Mouse (Mus musculus) thymus, adult 2 months (tissue): ENCODE measurements around the gene Astn1. TPM values are rescaled to one million over a fixed set of nuclear protein-coding genes. Genes with fewer than 3 reads are reported as not detected.

Experiments
- DNase-seq: peaks from one replicate; pipeline ENCODE4 v3.0.0; 2021
- H3K27ac ChIP-seq: fragments of 200-500 bp; 2 replicates; pipeline ENCODE4 v1.5.1; 2012; ENCODE audit warnings: low read length, control low read depth; ENCODE audit not compliant: control insufficient read depth, insufficient read depth
- H3K27me3 ChIP-seq: fragments of 200-500 bp; 2 replicates; pipeline ENCODE4 v1.6.1; 2012; ENCODE audit warnings: mild to moderate bottlenecking, low read length, moderate library complexity, mixed read lengths; ENCODE audit not compliant: control insufficient read depth, insufficient read depth
- H3K36me3 ChIP-seq: fragments of 200-500 bp; 2 replicates; pipeline ENCODE4 v1.6.1; 2012; ENCODE audit warnings: mild to moderate bottlenecking, low read length, moderate library complexity; ENCODE audit not compliant: control insufficient read depth, insufficient read depth
- H3K4me1 ChIP-seq: fragments of 200-500 bp; replicated peaks from 2 replicates; pipeline ENCODE4 v1.6.1; 2012; ENCODE audit warnings: low read length; ENCODE audit not compliant: control insufficient read depth, insufficient read depth
- H3K4me3 ChIP-seq: fragments of 200-500 bp; 2 replicates; pipeline ENCODE4 v1.5.1; 2012; ENCODE audit warnings: mild to moderate bottlenecking, low read length, control low read depth, moderate library complexity; ENCODE audit not compliant: control insufficient read depth, insufficient read depth
- CTCF ChIP-seq: fragments of 200-500 bp; IDR thresholded peaks from 2 replicates; pipeline ENCODE4 v1.5.1; 2012; ENCODE audit warnings: mild to moderate bottlenecking, control low read depth, low read length, moderate library complexity, borderline replicate concordance; ENCODE audit not compliant: control insufficient read depth, poor library complexity, insufficient read depth; ENCODE audit errors: extremely low read depth
- POLR2A ChIP-seq: fragments of 200-500 bp; IDR thresholded peaks from 2 replicates; pipeline ENCODE4 v1.6.1; 2012; ENCODE audit warnings: mild to moderate bottlenecking, low read length, control low read depth, moderate library complexity; ENCODE audit not compliant: control insufficient read depth, poor library complexity, insufficient read depth; ENCODE audit errors: extremely low read depth
- WGBS: fragments of 180-500 bp; shearing (Covaris S2); methylation state at CpG from one replicate; pipeline ENCODE4 v1.1.7; 2018; 5-methylcytosine and 5-hydroxymethylcytosine counted together
- polyA plus RNA-seq: library from polyadenylated mRNA; depleted of rRNA; stranded (reverse); fragments of >200 nt; gene quantifications from 2 replicates; pipeline ENCODE4 v1.2.3, GENCODE M21; 2012; rRNA removed

Gene Astn1
- polyA plus RNA-seq, 1 experiment = 0.19 TPM

DNA sequence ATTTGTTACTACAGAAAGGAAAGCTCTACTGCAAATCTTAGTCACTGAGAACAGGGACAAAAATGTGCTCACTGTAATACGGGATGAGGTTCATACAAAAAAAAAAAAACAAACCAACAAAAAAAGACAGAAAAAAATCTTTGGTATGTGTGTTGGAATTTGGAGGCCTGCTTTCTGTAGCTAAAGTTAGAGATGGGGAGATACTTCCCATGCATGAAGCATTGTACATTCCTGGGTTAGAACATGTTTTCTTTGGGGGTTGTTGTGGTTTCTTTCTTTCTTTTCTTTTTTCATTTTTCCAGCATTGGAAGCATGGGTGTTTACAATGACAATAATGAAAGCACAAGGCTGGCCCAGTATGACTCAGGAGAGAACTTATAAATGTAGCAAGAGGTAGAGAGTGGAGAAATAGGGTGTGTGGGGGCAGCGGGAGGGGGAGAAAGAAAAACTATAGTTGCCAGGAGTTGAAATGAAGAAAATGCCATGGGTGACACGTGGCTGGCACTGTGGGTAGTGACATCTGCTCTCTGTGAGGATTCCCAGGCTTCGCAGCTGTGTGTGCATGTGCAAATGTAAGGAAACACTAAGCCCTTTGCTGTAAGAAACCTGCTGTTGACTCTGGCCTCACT is 370.9 kb downstream of the Astn1 start:
- Histone ChIP-seq H3K27ac (no peak overlapping the region), H3K36me3 (no peaks in the 10 kb centered on the region), H3K4me3 (no peak overlapping the region), H3K27me3 (no peaks in the 10 kb centered on the region), H3K4me1 (no peaks in the 10 kb centered on the region)
- no peak for DNase-seq
- 69% methylated on average over 4 of the region's 4 CpGs for WGBS
- TF ChIP-seq CTCF (no peak), POLR2A (no peak)

DNA sequence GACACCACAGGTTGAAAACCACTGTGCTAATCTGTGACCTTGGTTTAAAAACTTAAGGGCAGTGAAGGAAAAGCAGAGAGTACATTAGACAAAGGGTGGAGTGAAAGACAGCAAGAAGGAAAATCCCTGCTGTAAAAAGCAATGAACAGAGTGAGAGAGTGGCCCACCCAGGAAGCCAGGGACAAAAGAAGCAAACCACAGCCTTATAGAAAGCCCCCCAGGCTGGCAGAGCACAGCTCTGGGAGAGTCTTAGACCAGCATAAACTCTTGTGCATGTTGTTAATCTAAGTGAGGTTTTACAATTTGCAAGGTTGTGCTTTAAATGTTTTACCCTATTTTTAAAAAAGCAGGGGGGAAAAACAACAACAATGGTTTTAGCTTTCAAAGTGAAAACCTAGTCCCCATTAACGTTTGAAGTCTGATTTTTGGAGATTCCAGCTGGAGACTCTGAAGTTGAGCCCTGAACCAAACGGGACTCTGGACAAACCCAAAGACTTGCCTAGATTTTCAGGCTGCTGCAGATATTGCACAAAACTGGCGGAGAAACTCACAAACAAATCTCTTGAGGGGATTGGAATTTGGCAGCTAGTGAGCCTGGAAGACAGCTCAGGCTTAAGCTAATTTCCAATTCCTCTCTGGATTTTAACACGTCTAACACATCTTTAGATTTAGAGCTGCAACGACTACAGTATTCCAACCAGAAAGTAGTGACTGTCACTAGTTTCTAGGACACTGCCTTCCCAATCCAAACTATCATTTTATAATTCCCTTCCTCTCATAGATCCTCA is 377.3 kb downstream of the Astn1 start:
- DNase-seq = no peak
- no peaks in the 10 kb centered on the region for H3K27me3 ChIP-seq
- no peak overlapping the region for H3K27ac ChIP-seq
- H3K4me3 ChIP-seq = no peak overlapping the region
- H3K4me1 ChIP-seq = no peaks in the 10 kb centered on the region
- TF ChIP-seq CTCF (no peak), POLR2A (no peak)
- WGBS = 63% methylated on average over 5 of the region's 5 CpGs
- no peaks in the 10 kb centered on the region for H3K36me3 ChIP-seq

DNA sequence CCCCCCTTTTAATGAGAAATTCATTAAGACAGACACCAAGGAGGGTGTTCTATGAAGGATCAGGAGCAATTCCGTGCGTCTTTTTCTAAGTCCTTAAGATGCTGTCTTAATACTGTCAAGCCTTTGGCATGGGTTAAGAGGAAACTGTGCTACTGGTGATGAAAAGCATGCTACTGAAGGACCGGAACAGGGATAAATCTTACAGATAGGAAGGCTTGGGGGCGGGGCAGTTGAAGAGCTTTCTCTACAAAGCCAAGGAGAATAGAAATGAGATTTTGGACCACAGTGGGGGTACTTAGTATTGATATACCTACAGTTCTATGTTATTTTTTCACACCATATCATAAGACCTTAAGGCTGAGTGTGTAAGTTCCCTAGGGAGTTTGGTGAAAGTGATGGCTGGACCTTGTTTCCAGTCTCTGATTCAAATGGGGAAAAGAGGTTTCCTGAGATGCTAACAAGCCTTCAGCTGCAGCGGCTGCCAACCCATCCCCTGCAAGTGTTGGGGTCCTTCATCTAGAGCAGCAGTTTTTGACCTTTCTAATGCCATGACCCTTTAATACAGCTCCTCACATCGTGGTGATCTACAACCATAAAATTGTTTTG is 378.2 kb downstream of the Astn1 start:
- Histone ChIP-seq H3K27me3 (no peaks in the 10 kb centered on the region), H3K36me3 (no peaks in the 10 kb centered on the region), H3K4me3 (no peak overlapping the region), H3K4me1 (no peaks in the 10 kb centered on the region), H3K27ac (no peak overlapping the region)
- 89% methylated on average over 6 of the region's 6 CpGs for WGBS
- TF ChIP-seq POLR2A (no peak), CTCF (no peak)
- DNase-seq = no peak

DNA sequence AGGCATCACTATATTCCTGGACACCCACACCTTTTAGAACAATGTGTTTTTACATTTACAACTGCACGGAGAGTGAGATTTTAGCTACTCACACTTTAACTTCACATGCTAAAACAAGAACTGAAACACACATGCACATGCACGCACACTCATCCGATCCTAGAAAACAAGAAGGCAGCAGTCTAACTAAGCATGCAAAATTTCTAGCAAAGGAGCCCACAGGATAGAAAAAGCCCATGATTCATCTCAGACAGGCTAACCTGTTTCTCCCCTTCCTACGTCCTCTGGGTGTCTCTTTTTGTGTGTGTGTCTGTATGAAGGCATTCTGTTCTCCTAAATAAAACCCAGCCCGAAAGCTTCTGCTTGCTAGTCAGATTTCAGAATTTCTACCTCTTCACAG is 378.9 kb downstream of the Astn1 start:
- Histone ChIP-seq H3K4me1 (no peaks in the 10 kb centered on the region), H3K36me3 (no peaks in the 10 kb centered on the region), H3K4me3 (no peak overlapping the region), H3K27ac (no peak overlapping the region), H3K27me3 (no peaks in the 10 kb centered on the region)
- 89% methylated on average over 5 of the region's 5 CpGs for WGBS
- no peak for DNase-seq
- TF ChIP-seq CTCF (no peak), POLR2A (no peak)

Other genes with a start within 250 kb of the Astn1 start
- 0.65 and 0.81 TPM in 2 replicates for gene Brinp2, start 5.9 kb upstream of the Astn1 start, polyA plus RNA-seq